Mouse (Mus musculus): ENCODE data around the gene Tcp11. TPM values are rescaled to one million over a fixed set of nuclear protein-coding genes. Genes with fewer than 3 reads are reported as not detected.

Gene Tcp11
- total RNA-seq, 1 experiment from 2014 or later: 2.3 TPM

DNA sequence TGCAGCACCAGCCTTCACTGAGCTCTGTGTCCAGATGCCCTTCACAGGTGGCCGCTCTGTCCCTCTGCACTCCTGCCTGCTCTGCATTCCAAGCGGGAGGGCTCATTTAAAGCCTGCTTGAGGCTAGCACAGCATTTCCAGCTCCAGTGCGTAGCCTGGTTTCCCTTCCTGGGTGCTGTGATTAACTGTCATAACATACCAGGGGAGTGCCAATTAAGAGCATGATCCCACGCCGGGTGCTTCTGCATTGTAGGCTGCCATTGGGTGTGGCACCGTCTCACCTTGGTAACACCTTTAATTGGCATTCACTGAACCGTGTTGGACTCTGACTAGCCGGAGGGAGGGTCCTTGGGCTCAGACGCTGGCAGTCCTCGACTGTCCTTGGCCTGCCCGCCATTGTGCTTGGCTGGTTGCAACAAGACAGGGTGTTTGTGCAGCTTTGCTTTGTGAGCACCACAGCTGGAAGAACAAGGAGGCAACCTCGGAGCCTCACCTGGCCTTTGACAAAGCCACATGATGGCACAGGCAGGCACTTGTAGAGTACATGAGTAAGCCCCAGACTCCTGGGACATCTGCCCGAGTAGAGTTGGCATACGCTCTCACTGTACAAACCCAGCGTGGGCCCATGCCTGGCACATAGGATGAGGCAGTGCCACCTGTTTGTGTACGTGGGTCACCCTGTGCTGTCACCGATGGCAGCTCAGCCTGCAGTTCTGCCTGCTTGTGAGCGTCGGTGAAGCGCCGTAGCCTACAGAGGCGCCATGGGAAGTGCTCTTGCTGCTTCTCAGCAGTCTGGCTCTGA, 57.4 kb downstream of the Tcp11 start:
- ATAC-seq (replicated peaks; ENCODE audit: insufficient number of reproducible peaks, low FRiP score, low TSS enrichment, poor library complexity, severe bottlenecking): no peak

DNA sequence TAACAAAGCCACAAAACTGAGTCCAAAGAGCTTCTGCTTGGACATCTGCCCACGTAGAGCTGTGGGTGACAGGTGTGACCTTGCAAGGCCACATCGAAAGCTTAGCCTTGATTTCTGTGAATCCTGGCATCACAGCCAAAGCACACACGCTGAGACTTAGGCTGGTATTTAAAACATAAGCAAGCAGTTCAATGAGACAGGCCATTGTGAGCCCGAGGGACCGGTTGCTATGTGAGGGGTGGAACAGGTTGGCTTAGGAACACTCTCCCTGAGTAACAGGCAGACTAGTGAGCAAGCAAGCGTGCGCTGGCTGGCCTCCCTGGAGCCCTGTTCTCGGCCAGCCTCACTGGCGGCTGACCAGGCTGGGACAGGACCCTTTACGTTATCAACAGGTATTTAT, 58.5 kb downstream of the Tcp11 start:
- ATAC-seq (replicated peaks; ENCODE audit: insufficient number of reproducible peaks, low FRiP score, low TSS enrichment, poor library complexity, severe bottlenecking): no peak

DNA sequence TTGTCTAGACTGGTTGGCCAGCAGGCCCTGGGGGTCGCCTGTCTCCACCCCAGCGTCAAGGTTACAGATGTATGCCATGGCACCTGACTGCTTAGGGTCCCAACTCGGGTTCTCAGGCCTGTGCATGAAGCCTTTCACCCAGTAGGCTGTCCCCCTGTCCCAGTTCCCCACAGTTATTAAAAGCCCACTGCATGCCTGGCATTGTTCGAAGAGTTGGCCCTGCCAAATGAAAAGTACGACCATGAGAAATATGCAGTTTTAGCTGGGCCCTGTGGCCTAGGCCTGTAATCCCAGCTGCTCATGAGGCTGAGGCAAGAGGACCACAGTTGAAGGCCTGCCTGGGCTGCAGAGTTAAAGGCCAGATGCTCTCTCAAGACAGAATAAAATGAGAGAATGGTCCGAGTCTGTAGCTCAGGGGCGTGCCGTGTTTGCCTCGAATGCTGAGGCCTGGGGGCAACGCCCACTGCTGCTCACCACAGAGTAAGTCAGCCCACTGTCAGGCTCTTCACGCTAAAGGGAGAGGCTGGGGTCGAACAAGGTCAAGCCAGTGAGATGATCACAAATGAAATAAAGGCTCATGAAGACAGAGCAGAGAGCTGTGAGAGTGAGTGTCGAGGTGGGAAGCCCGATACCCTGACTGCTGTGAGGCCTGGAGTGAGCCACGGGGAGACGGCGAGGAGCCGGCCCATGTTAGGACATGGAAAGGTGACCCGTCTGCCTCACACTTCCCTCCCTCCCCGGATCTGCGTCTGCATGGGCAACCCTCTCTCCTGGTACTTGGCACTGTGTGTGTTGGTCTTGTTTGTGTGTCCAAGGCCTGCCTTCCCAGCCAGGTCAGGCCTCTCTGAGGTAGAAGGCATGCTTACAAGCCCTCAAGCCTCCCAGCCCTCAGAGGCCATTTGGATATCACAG, 60.4 kb downstream of the Tcp11 start:
- no peak for ATAC-seq (replicated peaks; ENCODE audit: insufficient number of reproducible peaks, low FRiP score, low TSS enrichment, poor library complexity, severe bottlenecking)

DNA sequence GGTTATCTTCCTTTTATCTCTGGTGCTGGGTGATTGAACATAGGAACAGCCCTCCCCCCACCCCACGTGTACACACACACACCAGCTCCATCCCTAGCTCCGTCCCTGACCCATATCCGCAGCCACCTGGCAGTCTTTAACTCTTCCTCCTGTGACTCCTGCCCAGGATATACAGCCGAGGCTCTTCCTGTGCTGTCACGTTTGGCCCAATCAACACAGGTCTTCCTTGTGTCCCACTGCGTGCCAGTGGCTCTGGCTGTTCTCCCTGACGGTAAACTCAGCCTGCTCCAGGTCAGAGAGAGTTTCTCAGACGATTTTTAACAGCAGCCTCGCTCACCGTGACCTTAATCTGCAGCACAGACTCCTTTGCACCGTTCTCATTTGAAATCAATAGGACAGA, 61.7 kb downstream of the Tcp11 start:
- ATAC-seq (replicated peaks; ENCODE audit: insufficient number of reproducible peaks, low FRiP score, low TSS enrichment, poor library complexity, severe bottlenecking): no peak

DNA sequence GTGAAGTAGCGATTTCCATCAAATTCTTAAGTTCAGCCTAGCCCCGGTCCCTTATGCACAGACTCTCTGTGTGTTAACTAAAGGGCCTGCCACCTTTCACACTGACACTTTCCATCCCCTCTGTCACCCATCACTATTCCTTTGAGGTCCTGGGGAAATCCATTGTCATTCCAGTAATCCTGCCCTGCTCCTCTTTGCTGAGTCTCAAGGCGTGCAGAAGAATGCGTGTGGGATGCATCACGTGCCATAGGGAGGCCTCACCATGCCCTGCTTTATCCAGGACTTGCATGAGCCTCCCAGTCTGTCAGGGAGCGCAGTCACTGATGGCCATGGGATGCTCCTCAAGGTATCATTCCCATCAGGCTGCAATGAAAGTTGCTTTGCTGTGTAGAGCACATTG, 62.1 kb downstream of the Tcp11 start:
- no peak for ATAC-seq (replicated peaks; ENCODE audit: insufficient number of reproducible peaks, low FRiP score, low TSS enrichment, poor library complexity, severe bottlenecking)

Other genes starting within 250 kb of the Tcp11 start
- gene Snrpc, start 242.5 kb downstream of the Tcp11 start, total RNA-seq (2017): 77.5 to 88.4 TPM (median 81.4 TPM) in 3 replicates
- 3.9 to 5.1 TPM (median 4.2 TPM) in 3 replicates for gene Uhrf1bp1, start 224.2 kb downstream of the Tcp11 start, total RNA-seq (2017)
- 16.1 to 31.0 TPM (median 22.1 TPM) in 3 replicates for gene Anks1, start 171.3 kb downstream of the Tcp11 start, total RNA-seq (2017)
- gene Taf11, start 170.8 kb downstream of the Tcp11 start, total RNA-seq (2017): 25.8 to 43.4 TPM (median 35.3 TPM) in 3 replicates
- gene Scube3, start 61.5 kb upstream of the Tcp11 start, total RNA-seq (2017): under 0.01 TPM in 1 of 3 replicates, not detected in the others
- 1.3 to 6.9 TPM (median 5.1 TPM) in 3 replicates for gene Zfp523, start 96.5 kb upstream of the Tcp11 start, total RNA-seq (2017)
- 96.3 to 128 TPM (median 103 TPM) in 3 replicates for gene Def6, start 127.1 kb upstream of the Tcp11 start, total RNA-seq (2017)
- gene Ppard, start 152.1 kb upstream of the Tcp11 start, total RNA-seq (2017): 4.7 to 13.9 TPM (median 9.0 TPM) in 3 replicates
- 8.8 to 18.2 TPM (median 13.0 TPM) in 3 replicates for gene Fance, start 232.9 kb upstream of the Tcp11 start, total RNA-seq (2017)
- gene Rpl10a, start 247.8 kb upstream of the Tcp11 start, total RNA-seq (2017): 363 to 372 TPM (median 364 TPM) in 3 replicates

All from monocyte, adult 5-6 weeks (primary cell).